Mouse (Mus musculus) neural tube, embryonic 11.5 days (tissue): Measurements from ENCODE around the gene 2210407C18Rik. TPM values are rescaled to one million over a fixed set of nuclear protein-coding genes. Genes with fewer than 3 reads are reported as not detected.
A peak's percentile ranks its signal among the peaks of the same experiment; 100 is the strongest.

Experiments used
- ATAC-seq: fragments of 200-750 bp; cut with Nextera tagmentation; 2 replicates; pipeline ENCODE4 v1.8.0; 2017; ENCODE audit warnings: moderate number of reproducible peaks, mild to moderate bottlenecking, moderate TSS enrichment, moderate library complexity; ENCODE audit not compliant: insufficient read depth, low FRiP score, low TSS enrichment
- DNase-seq: peaks from one replicate; pipeline ENCODE4 v3.0.0-alpha.2; 2015; ENCODE audit warnings: low spot score
- H3K27ac ChIP-seq: fragments of 300-500 bp; sonication (generic); 2 replicates; pipeline ENCODE4 v1.5.1; 2014; ENCODE audit warnings: low read depth, mild to moderate bottlenecking, low read length
- H3K27me3 ChIP-seq: fragments of 300-500 bp; sonication (generic); 2 replicates; pipeline ENCODE4 v1.6.1; 2014; ENCODE audit warnings: mild to moderate bottlenecking, low read length, mixed read lengths; ENCODE audit not compliant: control insufficient read depth, insufficient read depth
- H3K36me3 ChIP-seq: fragments of 300-500 bp; sonication (generic); 2 replicates; pipeline ENCODE4 v1.6.1; 2014; ENCODE audit warnings: mild to moderate bottlenecking, low read length, moderate library complexity, mixed read lengths; ENCODE audit not compliant: control insufficient read depth, insufficient read depth
- H3K4me1 ChIP-seq: fragments of 300-500 bp; sonication (generic); 2 replicates; pipeline ENCODE4 v1.6.1; 2014; ENCODE audit warnings: low read length, mixed read lengths; ENCODE audit not compliant: control insufficient read depth, insufficient read depth
- H3K4me2 ChIP-seq: fragments of 300-500 bp; sonication (generic); 2 replicates; pipeline ENCODE4 v1.6.1; 2014; ENCODE audit warnings: low read depth, mild to moderate bottlenecking, moderate library complexity
- H3K4me3 ChIP-seq: fragments of 300-500 bp; sonication (generic); 2 replicates; pipeline ENCODE4 v1.5.1; 2014; ENCODE audit warnings: low read depth, low read length
- H3K9ac ChIP-seq: fragments of 300-500 bp; sonication (generic); 2 replicates; pipeline ENCODE4 v1.6.1; 2014; ENCODE audit warnings: mild to moderate bottlenecking, low read length
- H3K9me3 ChIP-seq: fragments of 300-500 bp; sonication (generic); 2 replicates; pipeline ENCODE4 v1.6.1; 2016; ENCODE audit warnings: low read length; ENCODE audit not compliant: control insufficient read depth
- WGBS: fragments of 180-500 bp; shearing (Covaris S2); extraction: QIAGEN DNeasy Blood & Tissue Kit; methylation state at CpG from one replicate; pipeline ENCODE4 v1.1.7; 2014; 5-methylcytosine and 5-hydroxymethylcytosine counted together
- polyA plus RNA-seq: library from polyadenylated mRNA; unstranded; fragments of >200 nt; fragmentation: Nextera tagmentation; extraction: Ambion mirVana; gene quantifications from 2 replicates; pipeline ENCODE4 v1.2.1, GENCODE M21; 2014

The 2210407C18Rik gene
- polyA plus RNA-seq, result not detected in 2 replicates

DNA sequence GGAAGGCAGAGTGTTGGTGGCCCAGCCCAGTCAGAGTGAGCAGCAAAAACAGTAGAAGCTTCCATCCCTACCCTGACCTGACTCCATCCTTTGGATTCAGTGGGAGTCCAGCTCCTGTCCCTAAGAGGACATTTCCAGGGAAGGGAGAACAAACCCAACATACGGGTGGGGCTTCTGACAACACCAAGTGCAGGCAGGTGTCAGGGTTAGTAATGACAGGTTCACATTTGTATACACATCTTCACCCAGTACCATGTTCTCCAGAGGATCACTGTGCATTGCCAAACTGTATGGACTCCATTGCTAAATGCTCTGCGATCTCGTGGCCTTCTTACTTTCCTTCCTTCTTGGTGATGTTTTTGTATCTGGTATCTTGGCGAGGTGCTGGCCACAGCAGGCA, at the start of gene 2210407C18Rik:
2210407C18Rik (minus strand) TSS at position 101 of the 400 bp plus-strand sequence.
- no peak within 1 kb of the TSS for H3K4me2 ChIP-seq
- 86% methylated on average over 4 of the region's 4 CpGs for WGBS
- H3K9me3 ChIP-seq, result no peaks in the 10 kb centered on the region

DNA sequence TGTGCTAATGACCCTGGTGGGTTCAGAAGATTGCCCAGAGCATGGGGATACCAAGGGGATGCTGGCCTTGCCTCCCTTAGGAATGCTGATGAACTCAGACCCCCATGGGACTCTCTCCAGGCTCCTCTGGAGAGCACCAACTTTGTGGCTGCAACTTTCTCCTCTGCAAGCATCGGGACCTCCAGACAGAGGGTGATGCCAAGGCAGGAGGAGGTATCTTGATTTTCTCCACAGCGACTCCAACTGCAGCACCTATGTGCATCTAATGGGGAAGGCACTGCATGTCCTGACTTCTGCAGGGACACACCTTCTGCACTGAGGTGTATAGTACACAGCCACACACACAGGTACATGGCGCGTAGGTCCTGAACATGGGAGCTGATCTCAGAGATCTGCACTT, 42.7 kb upstream of the 2210407C18Rik start, which contains the start of gene Olfr322:
Olfr322 (plus strand) TSS at position 187 of the 400 bp plus-strand sequence.
- Histone ChIP-seq H3K9ac (no peak within 1 kb of the TSS), H3K27ac (no peak within 1 kb of the TSS), H3K27me3 (no peaks in the 10 kb centered on the region), H3K4me1 (no peaks in the 10 kb centered on the region), H3K36me3 (no peaks in the 10 kb centered on the region), H3K9me3 (no peaks in the 10 kb centered on the region), H3K4me2 (no peak within 1 kb of the TSS), H3K4me3 (no peak within 1 kb of the TSS)
- 83% methylated on average over 4 of the region's 4 CpGs for WGBS
- no peak for DNase-seq
- no peak for ATAC-seq

More for the DNA sequence above, at the start of gene 2210407C18Rik:
- Histone ChIP-seq H3K27me3 (no peaks in the 10 kb centered on the region), H3K9ac (no peak within 1 kb of the TSS), H3K4me1 (no peaks in the 10 kb centered on the region), H3K27ac (no peak within 1 kb of the TSS), H3K36me3 (no peaks in the 10 kb centered on the region), H3K4me3 (no peak within 1 kb of the TSS)
- no peak for ATAC-seq
- DNase-seq, result no peak

DNA sequence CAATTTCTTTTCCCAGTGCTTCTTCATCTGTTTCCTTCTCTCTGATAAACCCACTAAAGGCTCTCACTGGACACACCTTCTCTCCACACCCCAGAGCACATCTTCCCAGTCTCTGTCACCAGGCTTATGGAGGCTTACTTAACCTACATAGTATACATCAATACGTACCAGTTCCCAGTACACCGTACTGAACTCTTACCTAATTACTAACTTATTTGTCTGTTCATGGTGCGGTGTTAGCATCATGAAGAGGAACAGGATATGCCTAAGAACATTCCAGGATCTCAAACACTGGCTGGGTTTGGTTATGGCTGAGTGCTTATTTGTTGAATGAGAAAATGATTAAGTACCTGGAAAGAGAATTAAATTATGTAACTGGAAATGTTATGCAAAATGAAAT, 39.3 kb upstream of the 2210407C18Rik start:
- Histone ChIP-seq H3K4me1 (no peaks in the 10 kb centered on the region), H3K36me3 (no peaks in the 10 kb centered on the region), H3K9ac (no peak overlapping the region), H3K9me3 (no peaks in the 10 kb centered on the region), H3K4me3 (no peak overlapping the region), H3K27ac (no peak overlapping the region), H3K27me3 (no peaks in the 10 kb centered on the region), H3K4me2 (no peak overlapping the region)
- 85% methylated on average over 3 of the region's 3 CpGs for WGBS
- no peak for DNase-seq
- ATAC-seq, result no peak

DNA sequence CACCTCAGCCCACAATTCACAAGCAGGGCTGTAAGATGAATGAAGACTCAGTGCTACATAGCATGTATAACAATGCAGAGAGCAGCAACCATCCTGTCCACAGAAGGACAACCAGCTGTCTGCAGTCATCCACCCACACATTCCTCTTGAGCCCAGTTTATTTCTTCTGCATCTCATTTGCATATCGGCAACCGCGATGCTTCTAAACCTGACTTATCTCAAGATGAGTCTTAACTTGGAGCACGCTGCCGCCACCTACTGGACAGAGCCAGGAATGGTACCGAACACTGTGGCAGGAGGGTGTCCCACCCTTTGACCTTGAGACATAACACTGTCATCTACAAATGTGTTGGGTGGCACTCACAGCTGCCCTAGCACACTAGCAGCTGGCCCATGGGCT, 27.5 kb upstream of the 2210407C18Rik start:
- H3K9me3 ChIP-seq, result no peaks in the 10 kb centered on the region
- no peak overlapping the region for H3K4me3 ChIP-seq
- ATAC-seq (no peak), DNase-seq (peak; percentile 52)
- no peak overlapping the region for H3K4me2 ChIP-seq
- no peak overlapping the region for H3K27ac ChIP-seq
- H3K9ac ChIP-seq, result no peak overlapping the region
- peaks cover 4% of the 10 kb centered on the region for H3K4me1 ChIP-seq
- WGBS, result 33% methylated on average over 6 of the region's 6 CpGs
- no peaks in the 10 kb centered on the region for H3K36me3 ChIP-seq
- H3K27me3 ChIP-seq, result 0 out of 2 replicates have a peak, but pooled peaks cover 6% of the 10 kb centered on the region

DNA sequence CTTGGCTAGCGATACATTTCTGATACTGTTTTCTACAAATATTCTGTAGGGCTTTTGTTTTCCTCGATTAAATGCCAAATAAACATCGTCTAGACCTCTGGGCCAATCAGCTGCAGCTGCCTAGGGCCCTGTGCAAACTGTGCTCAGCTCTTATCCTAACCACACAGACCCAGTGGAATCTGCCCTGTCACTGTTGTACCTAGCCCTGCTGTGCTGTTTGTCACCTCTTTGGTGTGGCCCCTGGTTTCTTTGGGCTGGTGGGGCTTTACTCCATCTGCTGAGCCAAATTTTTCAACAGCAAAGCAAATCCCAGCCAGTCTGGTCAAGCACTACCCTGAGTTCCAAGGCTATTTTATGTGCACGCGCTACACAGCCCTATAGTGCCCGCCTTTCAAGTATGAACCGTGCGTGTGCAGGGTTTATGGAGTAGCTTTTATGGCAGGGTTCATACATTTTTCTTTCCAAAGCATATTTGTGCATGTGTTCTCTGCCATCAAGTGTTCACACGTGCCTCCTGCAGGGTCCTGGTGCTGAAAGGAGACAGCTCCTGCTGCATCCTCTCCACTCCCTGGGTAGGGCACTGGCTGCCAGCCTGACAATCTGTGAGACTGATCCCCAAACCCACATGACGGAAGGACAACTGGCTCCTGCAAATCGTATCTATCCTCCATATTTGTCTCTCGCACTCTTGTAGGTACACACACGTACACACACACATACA, 25.9 kb upstream of the 2210407C18Rik start:
- H3K4me1 ChIP-seq, result peaks cover 4% of the 10 kb centered on the region
- no peak for ATAC-seq
- H3K4me3 ChIP-seq, result no peak overlapping the region
- H3K27ac ChIP-seq, result peak overlapping the region; percentile 24; the same call in 1 of the 2 replicates
- WGBS, result 85% methylated on average over 13 of the region's 13 CpGs
- H3K36me3 ChIP-seq, result no peaks in the 10 kb centered on the region
- no peak overlapping the region for H3K9ac ChIP-seq
- no peaks in the 10 kb centered on the region for H3K9me3 ChIP-seq
- no peak for DNase-seq
- H3K27me3 ChIP-seq, result 0 out of 2 replicates have a peak, but pooled peaks cover 6% of the 10 kb centered on the region
- no peak overlapping the region for H3K4me2 ChIP-seq

DNA sequence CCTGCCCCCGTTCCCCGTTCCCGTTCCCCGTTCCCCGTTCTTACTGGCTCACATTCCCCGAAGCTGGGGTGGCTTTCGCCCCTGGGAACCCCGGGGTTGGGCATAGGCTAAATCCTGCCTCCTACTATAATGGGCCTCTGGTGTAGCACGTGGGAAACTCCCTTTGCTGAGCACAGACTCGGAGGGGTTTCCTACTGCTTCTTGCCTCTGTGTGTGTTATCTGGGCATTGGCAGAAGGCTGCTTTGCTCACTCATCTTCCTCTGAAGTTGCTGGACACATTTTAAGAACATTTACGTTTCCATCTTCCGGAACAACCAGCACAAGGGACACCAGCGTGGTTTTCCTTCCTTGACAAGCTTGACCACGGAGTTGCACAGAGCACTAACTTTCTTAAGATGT, 25.2 kb upstream of the 2210407C18Rik start:
- WGBS, result 25% methylated on average over 14 of the region's 14 CpGs
- Histone ChIP-seq H3K4me1 (peaks cover 4% of the 10 kb centered on the region), H3K4me2 (peak overlapping the region; percentile 82), H3K4me3 (peak overlapping the region; percentile 32; the same call in 1 of the 2 replicates), H3K27ac (no peak overlapping the region), H3K27me3 (0 out of 2 replicates have a peak, but pooled peaks cover 6% of the 10 kb centered on the region), H3K36me3 (no peaks in the 10 kb centered on the region), H3K9ac (peak overlapping the region; percentile 50), H3K9me3 (no peaks in the 10 kb centered on the region)
- DNase-seq (no peak), ATAC-seq (no peak)

DNA sequence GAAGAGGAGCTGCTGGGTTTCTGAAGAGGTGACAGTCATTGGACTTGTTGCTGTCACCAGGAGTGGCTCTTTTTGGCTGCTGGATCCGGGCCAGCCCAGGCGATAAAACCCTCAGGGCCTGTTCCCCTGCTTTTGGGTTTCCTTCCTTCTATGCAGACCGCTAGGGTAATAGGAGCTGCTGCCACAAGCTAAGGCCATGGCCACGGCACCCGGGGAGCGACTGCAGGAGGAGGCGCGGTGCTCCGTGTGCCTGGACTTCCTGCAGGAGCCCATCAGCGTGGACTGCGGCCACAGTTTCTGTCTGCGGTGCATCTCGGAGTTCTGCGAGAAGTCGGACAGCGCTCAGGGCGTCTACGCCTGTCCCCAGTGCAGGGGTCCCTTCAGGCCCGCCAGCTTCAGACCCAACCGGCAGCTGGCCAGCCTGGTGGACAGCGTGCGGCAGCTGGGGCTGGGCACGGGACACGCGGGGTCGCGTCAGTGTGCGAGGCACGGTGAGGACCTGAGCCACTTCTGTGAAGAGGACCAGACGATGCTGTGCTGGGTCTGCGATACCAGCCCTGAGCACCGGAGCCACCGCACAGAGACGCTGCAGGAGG, 24.5 kb upstream of the 2210407C18Rik start, which contains the start of gene Trim58:
Trim58 (plus strand) TSS at position 194 of the 596 bp plus-strand sequence.
- 5% methylated on average over 34 of the region's 34 CpGs for WGBS
- Histone ChIP-seq H3K27ac (no peak within 1 kb of the TSS), H3K9me3 (no peaks in the 10 kb centered on the region)

DNA sequence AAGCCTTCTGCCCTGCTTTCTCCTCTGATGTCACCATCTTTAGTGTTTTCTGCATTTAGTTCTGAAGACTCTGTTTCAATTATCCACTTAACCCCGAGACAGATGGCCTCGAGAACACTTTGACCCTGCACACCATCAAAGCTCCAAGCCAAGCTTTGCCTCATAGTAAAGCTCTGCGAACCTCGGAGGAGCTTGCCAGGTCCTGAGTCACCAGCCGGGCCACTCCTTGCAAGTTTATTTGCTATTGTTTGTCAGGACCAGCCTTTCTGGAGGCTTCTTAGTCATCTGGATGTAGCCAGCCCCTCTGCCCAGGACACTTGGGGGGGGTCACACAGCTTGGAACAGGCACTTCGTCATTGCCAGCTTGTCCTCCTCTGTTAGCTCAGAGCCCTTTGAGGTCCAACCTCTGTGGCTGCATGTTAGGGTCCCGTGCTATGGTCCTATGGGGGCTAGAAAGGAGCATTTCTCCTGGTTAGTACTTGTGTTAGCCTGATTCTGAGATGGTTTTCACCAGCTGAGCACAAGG, 22.4 kb upstream of the 2210407C18Rik start:
- Histone ChIP-seq H3K4me2 (no peak overlapping the region), H3K4me3 (no peak overlapping the region), H3K27me3 (0 out of 2 replicates have a peak, but pooled peaks cover 6% of the 10 kb centered on the region), H3K4me1 (peaks cover 4% of the 10 kb centered on the region), H3K9me3 (no peaks in the 10 kb centered on the region), H3K36me3 (no peaks in the 10 kb centered on the region), H3K9ac (no peak overlapping the region), H3K27ac (no peak overlapping the region)
- 61% methylated on average over 7 of the region's 7 CpGs for WGBS
- ATAC-seq (no peak), DNase-seq (no peak)

More for the DNA sequence above, 24.5 kb upstream of the 2210407C18Rik start, which contains the start of gene Trim58:
- Histone ChIP-seq H3K4me1 (peaks cover 4% of the 10 kb centered on the region), H3K36me3 (no peaks in the 10 kb centered on the region), H3K4me2 (peak within 1 kb of the TSS; percentile 82), H3K27me3 (0 out of 2 replicates have a peak, but pooled peaks cover 6% of the 10 kb centered on the region), H3K9ac (peak within 1 kb of the TSS; percentile 50), H3K4me3 (peak within 1 kb of the TSS; percentile 32)
- DNase-seq, result peak; percentile 59
- no peak for ATAC-seq
